Mouse (Mus musculus) embryonic stem cell, embryonic (primary cell): ENCODE measurements around the gene Exoc6b.

Source experiments
- CTCF ChIA-PET, 4 experiments: fragments of 300-600 bp in 2 of 4; fragments of 350-600 bp in 2 of 4; sonication (Branson Sonifier 250); formaldehyde crosslinking; loops; one replicate each; lab custom pipeline; 2022; ENCODE audit warnings: inconsistent platforms in 2 of 4; lab: Charles Lee
- POLR2A ChIA-PET, 4 experiments: fragments of 300-600 bp in 2 of 4; fragments of 350-600 bp in 2 of 4; sonication (Branson Sonifier 250); formaldehyde crosslinking; loops; one replicate each; lab custom pipeline; 2022; ENCODE audit warnings: antibody characterized with exemption in 4 of 4, inconsistent platforms in 1 of 4; lab: Charles Lee

The Exoc6b gene

GRCm38 (mm10) chr6:85069023-85069985 lies at the start of gene Exoc6b:
TSS of gene Exoc6b (minus strand) at chr6:85069513.
- ChIA-PET CTCF (interaction anchor here in 2 of 4 experiments (0.6 to 1.6 kb wide), 5 partner anchors 31 to 1748 kb away, joined by 3 to 4 read pairs (median 4); no protein-coding TSS in a partner anchor), POLR2A (interaction anchor here (0.6 to 25.4 kb wide), 37 partner anchors 7 to 382 kb away, joined by 3 to 658 read pairs (median 5); partner anchors contain the start of genes Cct7 (in 1 of the 4), Pradc1 (in 1 of the 4) and Spr (in 1 of the 4))

DNA sequence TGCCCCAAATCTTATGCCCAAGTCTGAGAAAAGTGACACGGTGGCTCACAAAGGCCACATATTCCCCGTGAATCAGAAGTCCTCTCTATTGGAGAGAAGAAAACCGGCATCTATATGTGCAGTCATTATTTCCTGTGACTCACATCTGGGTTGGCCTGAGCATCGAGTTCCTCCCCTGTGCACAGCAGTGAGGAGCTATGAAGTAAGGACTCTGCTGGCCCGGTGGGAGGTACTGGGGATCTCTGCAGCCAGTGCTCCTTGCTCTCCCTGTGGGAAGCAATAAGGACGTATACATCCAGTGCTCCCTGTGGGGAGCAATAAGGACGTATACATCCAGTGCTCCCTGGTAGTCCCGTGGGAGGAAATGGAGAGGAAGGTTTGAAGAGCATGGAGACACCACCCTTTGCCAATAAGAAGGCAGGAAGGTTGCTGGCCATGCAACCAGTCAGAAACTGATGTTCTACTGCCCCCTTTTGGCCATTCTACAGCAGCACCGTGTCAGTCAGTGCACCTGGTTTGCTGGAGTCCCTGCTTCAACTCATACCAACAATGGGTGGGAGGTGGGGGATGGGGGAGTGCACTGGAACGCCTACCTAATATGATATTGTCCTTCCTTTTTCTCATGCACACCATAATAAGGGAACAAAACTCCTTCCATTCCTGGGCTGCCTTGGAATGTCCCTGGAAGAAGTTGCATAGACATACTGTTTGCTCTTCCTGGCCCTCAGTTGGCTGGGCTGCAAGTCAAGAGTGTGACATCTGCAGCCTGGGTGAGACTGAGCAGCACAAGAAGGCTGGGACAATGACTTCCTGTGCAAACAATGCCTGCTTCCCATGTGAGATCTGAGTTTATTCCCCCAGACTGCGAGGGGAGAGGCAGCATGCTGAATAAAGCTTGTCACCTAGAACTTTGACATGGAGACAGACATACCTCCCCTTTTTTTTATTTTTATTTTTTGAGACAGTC lies 48.5 kb upstream of the Exoc6b start:
- ChIA-PET POLR2A (interaction anchor here in 1 of 4 experiments (0.8 to 1.1 kb wide), 3 partner anchors 12 to 43 kb away, joined by 3 to 4 read pairs (median 4); no protein-coding TSS in a partner anchor), CTCF (interaction anchor here in 2 of 4 experiments (0.6 to 1.7 kb wide), 2 partner anchors 80 to 194 kb away, joined by 3 to 5 read pairs; no protein-coding TSS in a partner anchor)

GRCm38 (mm10) chr6:85105033-85105615 lies 35.8 kb upstream of the Exoc6b start:
- CTCF ChIA-PET: interaction anchor here in 3 of 4 experiments (0.5 to 1.3 kb wide), 6 partner anchors 32 to 372 kb away, joined by 3 to 4 read pairs (median 3); partner anchors contain the start of gene Spr (in 1 of the 3)
- POLR2A ChIA-PET: interaction anchor here (0.5 to 8.1 kb wide), 127 partner anchors 9 to 1407 kb away, joined by 3 to 658 read pairs (median 5); partner anchors contain the start of genes Exoc6b (in 3 of the 4), Pradc1 (in 3 of the 4), Spr (in 3 of the 4) and Cct7 (in 2 of the 4)

DNA sequence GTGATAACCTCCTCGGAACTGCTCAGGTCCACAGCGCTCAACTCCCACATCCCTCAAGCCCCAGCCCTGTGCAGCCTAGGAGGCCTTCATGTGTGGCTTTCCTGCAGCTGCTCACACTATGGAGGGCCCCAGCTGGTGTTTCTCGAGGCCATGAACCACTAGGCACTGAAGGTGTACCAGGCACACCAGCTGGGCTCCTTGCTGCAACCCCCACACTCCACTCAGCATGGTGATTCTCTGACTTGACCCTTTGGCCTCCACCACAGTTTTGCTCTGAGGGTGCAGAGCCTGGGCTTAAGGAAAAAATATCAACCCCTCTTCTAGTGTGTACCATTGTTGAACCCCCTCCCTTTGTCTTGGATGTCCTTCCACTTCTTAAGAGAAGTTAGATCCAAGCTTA lies 34.0 kb upstream of the Exoc6b start:
- ChIA-PET POLR2A (interaction anchor here (0.7 to 8.1 kb wide), 25 partner anchors 8 to 271 kb away, joined by 3 to 658 read pairs (median 12); partner anchors contain the start of genes Exoc6b (in 2 of the 4), Rab11fip5 (in 1 of the 4) and Spr (in 1 of the 4)), CTCF (interaction anchor here in 1 of 4 experiments (0.6 to 0.9 kb wide), 3 partner anchors 65 to 133 kb away, joined by 3 to 4 read pairs (median 3); no protein-coding TSS in a partner anchor)

GRCm38 (mm10) chr6:85096441-85096840 lies 27.1 kb upstream of the Exoc6b start:
- POLR2A ChIA-PET: interaction anchor here in 3 of 4 experiments (1.0 to 4.6 kb wide), 7 partner anchors 9 to 22 kb away, joined by 3 to 53 read pairs (median 7); no protein-coding TSS in a partner anchor
- CTCF ChIA-PET: no interaction called here

- CTCF ChIA-PET: interaction anchor here in 1 of 4 experiments (0.7 kb wide), 1 partner anchor 10 kb away, joined by 3 read pairs; no protein-coding TSS in a partner anchor
- POLR2A ChIA-PET: interaction anchor here in 3 of 4 experiments (0.8 to 25.4 kb wide), 11 partner anchors 11 to 71 kb away, joined by 3 to 658 read pairs (median 5); partner anchors contain the start of gene Exoc6b (in 1 of the 3)
Observed at GRCm38 (mm10) chr6:85087425-85087824, 18.1 kb upstream of the Exoc6b start.

DNA sequence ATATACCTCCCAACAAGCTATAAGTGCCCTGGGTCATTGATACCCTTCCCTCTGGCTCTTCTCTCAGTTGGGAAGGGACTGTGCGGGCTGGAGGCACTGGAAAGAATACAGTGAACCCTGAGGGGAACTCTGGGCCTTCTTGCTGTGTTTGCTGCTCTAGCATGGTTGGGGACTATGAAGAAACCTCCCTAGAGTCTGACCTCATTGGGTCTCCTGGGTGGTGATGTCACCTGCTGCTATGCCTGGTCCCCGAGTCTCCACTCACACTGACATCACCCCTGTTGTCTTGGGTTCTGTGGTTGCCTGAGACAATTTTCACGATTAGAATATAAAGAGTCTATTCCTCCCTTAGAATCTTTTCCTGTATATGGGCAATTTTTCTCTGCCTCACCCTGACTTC lies 17.3 kb upstream of the Exoc6b start:
- ChIA-PET CTCF (interaction anchor here in 1 of 4 experiments (0.7 kb wide), 1 partner anchor 574 kb away, joined by 6 read pairs; no protein-coding TSS in a partner anchor), POLR2A (interaction anchor here in 3 of 4 experiments (0.6 to 25.4 kb wide), 9 partner anchors 9 to 245 kb away, joined by 3 to 658 read pairs (median 5); partner anchors contain the start of gene Exoc6b (in 1 of the 3))

DNA sequence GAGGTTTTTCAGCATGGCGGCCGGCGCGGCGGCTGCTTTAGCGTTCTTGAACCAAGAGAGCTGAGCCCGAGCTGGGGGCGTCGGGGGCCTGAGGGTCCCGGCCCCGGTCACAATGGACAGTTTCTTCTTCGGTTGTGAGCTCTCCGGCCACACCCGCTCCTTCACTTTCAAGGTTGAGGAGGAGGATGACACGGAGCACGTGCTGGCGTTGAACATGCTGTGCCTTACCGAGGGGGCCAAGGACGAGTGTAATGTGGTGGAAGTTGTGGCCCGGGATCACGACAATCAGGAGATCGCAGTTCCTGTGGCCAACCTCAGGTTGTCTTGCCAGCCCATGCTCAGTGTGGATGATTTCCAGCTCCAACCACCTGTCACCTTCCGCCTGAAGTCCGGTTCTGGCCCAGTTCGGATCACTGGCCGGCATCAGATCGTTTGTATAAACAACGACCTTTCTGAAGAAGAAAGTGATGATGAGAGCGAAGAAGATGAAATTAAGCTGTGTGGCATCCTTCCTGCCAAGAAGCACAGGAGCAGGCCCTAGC lies 6.9 kb upstream of the Exoc6b start:
- CTCF ChIA-PET: interaction anchor here in 2 of 4 experiments (0.7 to 2.2 kb wide), 2 partner anchors 21 to 39 kb away, joined by 4 to 6 read pairs; no protein-coding TSS in a partner anchor
- POLR2A ChIA-PET: interaction anchor here (0.7 to 25.4 kb wide), 34 partner anchors 8 to 376 kb away, joined by 3 to 658 read pairs (median 6); partner anchors contain the start of genes Spr (in 2 of the 4), Cct7 (in 1 of the 4), Exoc6b (in 1 of the 4) and Pradc1 (in 1 of the 4)

- ChIA-PET CTCF (interaction anchor here in 2 of 4 experiments (0.6 to 2.2 kb wide), 2 partner anchors 37 to 300 kb away, joined by 3 to 6 read pairs; no protein-coding TSS in a partner anchor), POLR2A (interaction anchor here (0.6 to 25.4 kb wide), 49 partner anchors 8 to 490 kb away, joined by 3 to 658 read pairs (median 4); partner anchors contain the start of genes Rab11fip5 (in 2 of the 4), Cct7 (in 1 of the 4), Exoc6b (in 1 of the 4) and Pradc1 (in 1 of the 4))
Observed at GRCm38 (mm10) chr6:85074996-85075395, 5.7 kb upstream of the Exoc6b start.

DNA sequence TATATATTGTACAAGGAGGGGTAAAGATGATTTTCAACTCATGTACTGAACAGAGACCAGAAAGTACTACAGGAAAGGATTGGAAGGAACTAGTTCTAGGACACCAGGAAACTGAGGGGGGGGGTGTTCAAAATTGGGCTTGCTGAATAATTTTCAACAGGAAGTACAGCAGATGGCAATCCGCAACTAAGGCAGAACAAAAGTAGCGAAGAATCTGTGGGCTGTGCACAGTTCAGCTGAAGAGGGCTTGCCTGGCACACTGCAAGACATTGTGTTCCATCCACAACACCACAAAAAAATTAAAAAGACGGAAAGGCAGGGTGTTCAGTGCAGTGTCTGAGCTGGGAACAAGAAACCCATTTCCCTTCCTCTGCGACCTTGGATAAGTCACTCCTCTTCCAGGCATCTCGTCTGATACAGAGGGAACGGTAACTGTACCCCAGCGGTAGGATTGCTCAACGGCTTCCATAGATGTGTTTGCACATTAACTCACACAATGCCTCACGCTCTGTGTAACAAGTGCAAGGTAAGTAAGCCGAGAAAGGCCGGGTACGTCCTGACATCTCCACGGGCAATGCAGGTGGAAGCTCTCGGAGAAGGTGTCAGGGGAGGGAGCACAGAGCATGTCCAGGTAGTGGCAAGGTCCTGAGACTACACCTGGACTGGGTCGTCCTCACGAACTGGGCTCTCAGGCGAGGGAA lies 841 bp downstream of the Exoc6b start:
- CTCF ChIA-PET: interaction anchor here in 2 of 4 experiments (0.6 to 1.6 kb wide), 3 partner anchors 31 to 526 kb away, joined by 3 to 4 read pairs (median 4); no protein-coding TSS in a partner anchor
- POLR2A ChIA-PET: interaction anchor here (0.5 to 25.4 kb wide), 37 partner anchors 7 to 1741 kb away, joined by 3 to 658 read pairs (median 4); partner anchors contain the start of genes Cct7 (in 1 of the 4), Pradc1 (in 1 of the 4) and Spr (in 1 of the 4)

- CTCF ChIA-PET: no interaction called here
Observed at GRCm38 (mm10) chr6:85057641-85058040, 11.7 kb downstream of the Exoc6b start.

DNA sequence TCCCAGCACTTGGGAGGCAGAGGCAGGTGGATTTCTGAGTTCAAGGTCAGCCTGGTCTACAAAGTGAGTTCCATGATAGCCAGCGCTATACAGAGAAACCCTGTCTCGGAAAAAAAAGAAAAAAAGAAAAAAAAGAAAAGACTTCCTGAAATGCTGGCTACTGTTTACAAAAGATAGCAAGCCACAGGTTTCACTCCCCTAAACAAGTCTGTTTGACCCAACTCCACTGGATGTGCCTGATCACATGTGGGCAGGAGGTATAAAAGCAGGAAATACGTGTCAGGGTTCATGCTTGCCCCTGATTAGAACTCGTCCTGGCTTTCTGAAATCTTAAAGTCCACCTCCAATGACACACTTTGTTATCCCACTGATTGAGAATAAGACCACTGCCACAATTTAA lies 18.2 kb downstream of the Exoc6b start:
- ChIA-PET POLR2A (interaction anchor here in 2 of 4 experiments (0.7 to 7.5 kb wide), 14 partner anchors 9 to 86 kb away, joined by 3 to 89 read pairs (median 6); partner anchors contain the start of gene Exoc6b (in 1 of the 2)), CTCF (no interaction called here)

More at GRCm38 (mm10) chr6:85057641-85058040, 11.7 kb downstream of the Exoc6b start:
- POLR2A ChIA-PET: interaction anchor here in 3 of 4 experiments (1.0 to 6.2 kb wide), 5 partner anchors 10 to 48 kb away, joined by 3 to 43 read pairs (median 31); partner anchors contain the start of gene Exoc6b (in 1 of the 3)

DNA sequence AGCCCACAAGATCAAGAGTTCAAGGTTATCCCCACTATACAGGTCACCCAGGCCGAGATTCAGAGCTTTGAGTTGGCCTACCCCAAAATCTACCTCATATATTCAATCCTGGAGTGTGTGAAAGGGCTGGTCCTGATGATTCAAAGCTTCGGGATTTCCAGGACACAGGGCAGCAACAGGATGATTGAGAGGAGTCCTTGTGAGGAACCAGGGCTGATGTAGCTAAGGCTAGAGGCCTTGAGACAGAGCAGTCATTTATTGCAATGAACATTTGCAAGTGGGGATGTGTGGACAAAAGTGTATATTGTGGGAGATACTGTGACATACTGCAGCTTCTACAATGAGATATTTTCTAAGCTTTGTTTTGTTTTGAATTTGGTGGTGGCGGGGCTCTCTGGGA lies 22.8 kb downstream of the Exoc6b start:
- CTCF ChIA-PET: interaction anchor here in 3 of 4 experiments (0.6 to 1.3 kb wide), 4 partner anchors 9 to 114 kb away, joined by 3 to 4 read pairs (median 3); no protein-coding TSS in a partner anchor
- POLR2A ChIA-PET: interaction anchor here in 3 of 4 experiments (0.7 to 7.5 kb wide), 14 partner anchors 9 to 60 kb away, joined by 3 to 72 read pairs (median 6); partner anchors contain the start of gene Exoc6b (in 2 of the 3)

DNA sequence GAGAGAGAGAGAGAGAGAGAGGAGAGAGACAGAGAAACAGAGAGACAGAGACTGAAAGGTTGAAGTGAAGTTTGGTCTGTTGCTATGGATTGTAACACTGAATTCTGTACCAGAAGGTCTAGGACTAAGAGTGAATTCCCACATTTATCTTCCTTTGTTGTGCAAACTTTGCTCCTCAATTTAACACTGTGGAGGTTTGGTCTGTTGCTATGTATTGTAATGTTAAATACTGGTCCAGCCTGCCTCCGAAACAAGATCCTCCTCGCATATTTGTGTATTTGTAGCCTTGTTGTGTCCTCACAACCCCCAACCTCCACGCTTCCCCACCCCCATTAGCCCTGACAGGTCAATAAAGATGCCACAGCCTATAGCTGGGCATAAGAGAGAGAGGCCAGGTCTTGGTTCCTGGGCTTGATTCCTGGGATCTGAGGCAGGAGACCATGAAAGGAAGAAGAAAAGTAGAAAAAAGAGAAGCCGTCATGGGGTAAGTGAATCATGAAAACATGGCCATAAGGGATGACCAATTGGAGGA lies 24.6 kb downstream of the Exoc6b start:
- POLR2A ChIA-PET: interaction anchor here in 3 of 4 experiments (0.6 to 2.7 kb wide), 14 partner anchors 8 to 93 kb away, joined by 3 to 22 read pairs (median 4); partner anchors contain the start of genes Exoc6b (in 1 of the 3) and Spr (in 1 of the 3)
- CTCF ChIA-PET: no interaction called here
